Mouse (Mus musculus) c-Kit-positive CD71-negative TER-119-negative erythroid progenitor cells, embryonic 14.5 days (primary cell): Measurements from ENCODE around the gene Chrna9.

Experiments
- DNase-seq: peaks from one replicate; pipeline ENCODE4 v3.0.0-alpha.2; 2013; ENCODE audit warnings: low read depth

The Chrna9 gene

GRCm38 (mm10) chr5:66014437-66014836 lies 79.7 kb downstream of the Chrna9 start:
- no peak for DNase-seq

- DNase-seq: no peak
Observed at GRCm38 (mm10) chr5:66015449-66015961, 80.8 kb downstream of the Chrna9 start.

- DNase-seq: no peak
Observed at GRCm38 (mm10) chr5:66026796-66027195, 92.1 kb downstream of the Chrna9 start.
